Mouse (Mus musculus) embryonic facial prominence, embryonic 13.5 days (tissue): ENCODE data around the gene Spata32. TPM values are rescaled to one million over a fixed set of nuclear protein-coding genes. Genes with fewer than 3 reads are reported as not detected.
A peak's percentile ranks its signal among the peaks of the same experiment; 100 is the strongest.

Source experiments
- ATAC-seq: fragments of 200-750 bp; cut with Nextera tagmentation; 2 replicates; pipeline ENCODE4 v1.8.0; 2017; ENCODE audit warnings: low read depth; ENCODE audit not compliant: insufficient number of reproducible peaks, insufficient read depth, low FRiP score, low TSS enrichment
- H3K27ac ChIP-seq: fragments of 300-500 bp; sonication (generic); 2 replicates; pipeline ENCODE4 v1.5.1; 2015; ENCODE audit warnings: moderate library complexity, mild to moderate bottlenecking, inconsistent platforms
- H3K27me3 ChIP-seq: fragments of 300-500 bp; sonication (generic); 2 replicates; pipeline ENCODE4 v1.6.1; 2015; ENCODE audit warnings: mild to moderate bottlenecking, inconsistent platforms
- H3K36me3 ChIP-seq: fragments of 300-500 bp; sonication (generic); 2 replicates; pipeline ENCODE4 v1.6.1; 2015; ENCODE audit warnings: mild to moderate bottlenecking, inconsistent platforms
- H3K4me1 ChIP-seq: fragments of 300-500 bp; sonication (generic); 2 replicates; pipeline ENCODE4 v1.6.1; 2015; ENCODE audit warnings: inconsistent platforms
- H3K4me2 ChIP-seq: fragments of 300-500 bp; sonication (generic); 2 replicates; pipeline ENCODE4 v1.6.1; 2015; ENCODE audit warnings: moderate library complexity, mild to moderate bottlenecking, inconsistent platforms
- H3K4me3 ChIP-seq: fragments of 300-500 bp; sonication (generic); 2 replicates; pipeline ENCODE4 v1.5.1; 2015; ENCODE audit warnings: mild to moderate bottlenecking, inconsistent platforms
- H3K9ac ChIP-seq: fragments of 300-500 bp; sonication (generic); 2 replicates; pipeline ENCODE4 v1.6.1; 2015; ENCODE audit warnings: mild to moderate bottlenecking, inconsistent platforms
- H3K9me3 ChIP-seq: fragments of 300-500 bp; sonication (generic); 2 replicates; pipeline ENCODE4 v1.6.1; 2016; ENCODE audit warnings: inconsistent platforms
- WGBS: fragments of 180-500 bp; shearing (Covaris S2); methylation state at CpG from one replicate; pipeline ENCODE4 v1.1.7; 2015; ENCODE audit warnings: mixed read lengths; 5-methylcytosine and 5-hydroxymethylcytosine counted together
- polyA plus RNA-seq: library from polyadenylated mRNA; unstranded; fragments of >200 nt; fragmentation: Nextera tagmentation; extraction: Ambion mirVana; gene quantifications from 2 replicates; pipeline ENCODE4 v1.2.1, GENCODE M21; 2015

Spata32 gene
- not detected in 2 replicates for polyA plus RNA-seq

DNA sequence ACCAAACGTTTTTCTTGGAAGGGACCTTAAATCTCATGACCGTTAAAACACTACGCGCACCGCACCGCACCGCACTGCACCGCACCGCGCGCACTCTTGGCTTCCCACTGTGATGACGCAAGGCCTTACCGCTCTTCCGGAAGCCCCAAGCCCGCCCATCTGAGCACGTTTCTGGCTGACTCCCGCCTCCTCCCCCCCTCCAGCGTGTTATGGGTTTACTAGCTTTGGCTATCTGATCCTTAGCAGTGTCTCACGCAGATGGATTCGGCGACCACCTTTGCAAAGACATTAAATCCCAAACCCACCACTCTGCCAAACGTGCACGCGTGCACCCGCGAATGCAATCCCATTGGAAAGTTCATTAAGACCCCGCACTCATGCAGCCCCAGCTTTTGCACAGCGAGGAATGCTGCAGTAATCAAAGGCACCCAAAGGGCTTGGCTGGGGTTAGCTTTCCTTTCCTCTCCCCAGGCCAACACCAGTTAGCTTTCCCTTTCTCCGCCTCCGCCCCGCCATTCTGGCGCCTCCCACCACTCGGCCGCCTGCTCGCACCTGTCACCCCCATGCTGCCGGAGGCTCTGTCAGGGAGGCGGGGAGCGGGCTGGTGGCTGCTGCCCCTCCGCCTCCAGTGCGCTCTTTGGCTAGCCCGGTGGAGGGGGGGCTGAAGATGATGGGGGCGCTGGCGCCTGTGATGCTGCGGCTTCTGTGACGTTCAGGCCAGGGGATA lies at the start of gene Spata32:
Spata32 (minus strand) TSS at position 643 of the 727 bp plus-strand sequence.
- Histone ChIP-seq H3K27me3 (peaks cover 14% of the 10 kb centered on the region), H3K9ac (peak within 1 kb of the TSS; percentile 61), H3K4me2 (peak within 1 kb of the TSS; percentile 99), H3K4me3 (peak within 1 kb of the TSS; percentile 43), H3K27ac (no peak within 1 kb of the TSS), H3K36me3 (peaks cover 30% of the 10 kb centered on the region), H3K4me1 (peaks cover 8% of the 10 kb centered on the region), H3K9me3 (no peaks in the 10 kb centered on the region)
- under 1% methylated on average over 45 of the region's 45 CpGs for WGBS
- peak; percentile 52; the same call in 1 of the 2 replicates for ATAC-seq

DNA sequence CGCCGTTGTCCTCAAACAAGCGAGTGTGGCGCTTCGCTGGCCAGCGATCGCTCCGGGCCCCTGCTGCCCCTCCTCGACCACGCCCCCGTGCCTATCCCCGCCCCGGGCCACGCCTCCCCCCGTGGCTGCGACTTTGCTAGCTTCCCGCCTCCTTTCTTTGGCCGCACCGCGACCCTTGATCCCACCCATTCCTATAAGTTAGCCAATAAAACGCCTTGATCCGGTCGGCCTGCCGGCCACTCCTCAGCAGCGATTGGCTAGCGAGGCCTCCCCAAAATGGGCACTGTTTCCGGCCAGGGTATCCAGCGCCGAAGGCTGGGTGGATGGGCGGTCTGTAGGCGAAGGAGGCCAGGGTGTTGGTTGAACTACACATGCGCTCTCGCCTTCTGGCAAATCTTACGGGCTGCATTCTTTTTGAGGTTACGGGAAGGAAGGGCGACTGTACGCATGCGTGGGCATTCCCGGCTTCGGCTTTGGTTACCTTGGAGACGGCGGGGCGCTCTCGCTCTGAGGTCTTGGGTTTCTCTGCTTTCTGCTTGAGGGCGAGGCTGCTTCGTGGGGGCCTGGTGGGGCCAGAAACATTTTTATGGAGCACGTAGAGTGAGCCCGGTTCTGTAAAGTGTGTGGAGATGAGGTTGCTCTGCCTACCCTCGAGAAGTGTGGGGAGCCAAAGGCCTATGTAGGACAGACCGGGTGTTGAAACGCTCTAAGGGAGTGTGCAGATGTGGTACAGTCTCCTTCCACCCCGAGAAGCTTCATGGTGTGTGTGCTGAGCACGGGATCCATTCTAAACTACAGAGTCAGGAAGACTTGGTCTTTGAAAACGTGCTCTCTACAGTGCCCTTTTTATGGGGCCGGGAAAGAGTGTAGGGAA lies 49.4 kb upstream of the Spata32 start, which contains the start of gene Map3k14:
Map3k14 (minus strand) TSS at position 127 of the 874 bp plus-strand sequence.
- Histone ChIP-seq H3K36me3 (no peaks in the 10 kb centered on the region), H3K27ac (peak within 1 kb of the TSS; percentile 95), H3K9ac (peak within 1 kb of the TSS; percentile 82), H3K9me3 (no peaks in the 10 kb centered on the region), H3K4me2 (peak within 1 kb of the TSS; percentile 82), H3K27me3 (no peaks in the 10 kb centered on the region), H3K4me1 (peaks cover 61% of the 10 kb centered on the region), H3K4me3 (peak within 1 kb of the TSS; percentile 75)
- WGBS = under 1% methylated on average over 55 of the region's 55 CpGs
- ATAC-seq = peak; percentile 99

DNA sequence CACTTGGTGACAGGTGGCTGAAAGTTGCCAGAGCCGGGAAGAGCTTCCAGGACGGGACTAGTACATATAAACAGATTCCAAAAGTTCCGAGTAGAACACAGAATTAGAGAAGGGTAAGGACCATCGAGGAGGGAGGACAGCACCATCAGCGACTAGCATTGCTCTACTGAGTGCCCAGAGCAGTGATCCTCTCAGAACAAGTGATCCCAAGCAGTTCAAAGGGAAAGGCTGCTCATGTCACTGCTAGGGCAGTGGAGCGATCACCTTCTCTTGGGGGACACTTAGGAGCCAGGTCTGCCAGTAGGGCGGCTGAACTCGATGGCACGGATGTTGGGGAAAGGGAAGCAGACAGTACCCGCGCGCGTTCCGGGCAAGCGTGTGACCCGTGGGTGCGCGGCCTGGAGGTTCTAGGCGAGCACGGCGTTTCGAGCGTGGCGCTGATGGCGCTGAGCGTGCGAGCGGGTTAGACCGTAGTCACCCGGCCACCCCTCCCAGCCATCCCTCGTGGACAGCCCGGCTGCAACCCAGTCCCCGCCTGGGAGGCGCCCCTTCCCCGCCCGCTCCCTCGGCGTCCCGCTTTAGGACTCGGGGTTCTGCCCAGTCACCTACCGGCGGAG lies 48.6 kb upstream of the Spata32 start:
- 1% methylated on average over 42 of the region's 42 CpGs for WGBS
- peak overlapping the region; percentile 75 for H3K4me3 ChIP-seq
- no peaks in the 10 kb centered on the region for H3K27me3 ChIP-seq
- H3K4me2 ChIP-seq = peak overlapping the region; percentile 82
- H3K4me1 ChIP-seq = peaks cover 60% of the 10 kb centered on the region
- peak overlapping the region; percentile 82 for H3K9ac ChIP-seq
- peak overlapping the region; percentile 82 for H3K27ac ChIP-seq
- no peaks in the 10 kb centered on the region for H3K36me3 ChIP-seq
- no peak; the same call in 1 of the 2 replicates for ATAC-seq
- H3K9me3 ChIP-seq = no peaks in the 10 kb centered on the region

DNA sequence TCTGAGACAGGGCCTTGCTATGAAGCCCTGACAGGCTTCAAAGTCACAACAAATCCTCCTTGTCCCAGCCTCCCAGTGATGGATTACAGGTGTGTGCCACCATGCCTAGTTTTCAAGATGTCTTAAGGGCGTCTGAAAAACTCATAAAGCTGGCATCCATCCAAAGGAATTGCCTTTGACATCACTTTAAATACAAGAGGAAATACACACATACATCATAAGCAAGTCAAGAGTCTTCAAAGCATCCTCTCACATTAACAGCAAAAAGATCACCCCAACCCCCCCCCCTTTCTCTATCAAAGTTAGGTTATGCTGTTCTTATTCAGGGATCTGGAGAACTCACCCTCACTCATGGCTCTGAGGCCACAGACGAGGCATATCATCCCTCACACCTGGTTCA lies 47.6 kb upstream of the Spata32 start:
- Histone ChIP-seq H3K4me3 (peak overlapping the region; percentile 75), H3K4me2 (peak overlapping the region; percentile 82), H3K9me3 (no peaks in the 10 kb centered on the region), H3K9ac (0 out of 2 replicates have a peak overlapping the region, but pooled peaks have one; percentile 12), H3K4me1 (peaks cover 59% of the 10 kb centered on the region), H3K27ac (no peak overlapping the region), H3K36me3 (no peaks in the 10 kb centered on the region), H3K27me3 (no peaks in the 10 kb centered on the region)
- 22% methylated on average over 2 of the region's 2 CpGs for WGBS
- ATAC-seq = no peak

DNA sequence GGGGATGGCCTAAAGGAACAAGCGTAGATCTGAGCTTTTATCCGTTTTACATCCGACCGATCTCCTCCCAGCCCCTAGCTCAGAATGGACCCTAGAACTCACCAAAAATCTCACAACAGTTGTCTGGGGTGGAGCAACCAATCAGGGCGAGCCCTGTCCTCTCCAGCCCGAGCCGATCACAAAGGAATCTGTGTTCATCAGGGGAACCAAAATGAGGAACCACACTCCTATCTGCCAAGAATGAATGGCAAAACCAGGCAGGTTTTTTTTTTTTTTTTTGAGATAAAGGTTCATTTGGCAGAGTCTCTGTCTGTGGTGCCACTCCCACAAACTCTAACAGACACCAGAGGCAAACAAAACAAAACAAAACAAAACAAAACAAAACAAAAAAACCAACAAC lies 47.0 kb upstream of the Spata32 start:
- no peaks in the 10 kb centered on the region for H3K36me3 ChIP-seq
- peaks cover 61% of the 10 kb centered on the region for H3K4me1 ChIP-seq
- no peaks in the 10 kb centered on the region for H3K9me3 ChIP-seq
- 40% methylated on average over 7 of the region's 7 CpGs for WGBS
- H3K9ac ChIP-seq = no peak overlapping the region
- ATAC-seq = no peak
- no peak overlapping the region for H3K4me3 ChIP-seq
- peak overlapping the region; percentile 82 for H3K4me2 ChIP-seq
- H3K27ac ChIP-seq = no peak overlapping the region
- H3K27me3 ChIP-seq = no peaks in the 10 kb centered on the region

DNA sequence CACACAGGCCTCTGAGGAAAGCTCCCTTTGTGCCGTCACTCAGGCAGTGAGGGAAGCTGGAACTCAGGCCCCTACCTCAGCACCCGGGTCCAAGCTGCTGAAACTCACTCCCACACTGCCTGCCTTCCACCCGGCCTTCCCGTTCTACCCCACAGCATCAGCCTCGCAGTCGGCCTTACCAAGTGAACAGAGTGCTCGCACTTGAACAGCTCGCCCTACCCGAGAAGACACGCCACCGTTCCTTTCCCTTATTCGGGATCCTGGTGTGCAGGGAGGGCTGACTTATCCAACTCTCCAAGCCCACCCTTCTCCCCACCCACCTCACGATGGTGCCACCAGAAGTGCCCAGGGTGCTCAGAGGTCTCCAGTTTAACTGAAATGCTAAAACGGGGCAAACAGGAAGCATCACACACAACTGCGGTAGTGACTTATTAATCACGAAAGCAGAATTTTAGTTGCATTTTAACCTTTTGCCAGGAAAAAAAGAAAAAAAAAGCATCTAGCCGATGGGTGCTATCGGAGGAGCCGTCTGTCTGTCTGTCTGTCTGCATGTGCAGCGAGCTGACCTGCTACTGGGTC lies 46.3 kb upstream of the Spata32 start:
- H3K27ac ChIP-seq = no peak overlapping the region
- 81% methylated on average over 20 of the region's 20 CpGs for WGBS
- no peak overlapping the region for H3K4me2 ChIP-seq
- peak overlapping the region; percentile 49; the same call in 1 of the 2 replicates for H3K9ac ChIP-seq
- H3K4me3 ChIP-seq = no peak overlapping the region
- no peaks in the 10 kb centered on the region for H3K27me3 ChIP-seq
- ATAC-seq = no peak
- no peaks in the 10 kb centered on the region for H3K36me3 ChIP-seq
- no peaks in the 10 kb centered on the region for H3K9me3 ChIP-seq
- peaks cover 61% of the 10 kb centered on the region for H3K4me1 ChIP-seq

DNA sequence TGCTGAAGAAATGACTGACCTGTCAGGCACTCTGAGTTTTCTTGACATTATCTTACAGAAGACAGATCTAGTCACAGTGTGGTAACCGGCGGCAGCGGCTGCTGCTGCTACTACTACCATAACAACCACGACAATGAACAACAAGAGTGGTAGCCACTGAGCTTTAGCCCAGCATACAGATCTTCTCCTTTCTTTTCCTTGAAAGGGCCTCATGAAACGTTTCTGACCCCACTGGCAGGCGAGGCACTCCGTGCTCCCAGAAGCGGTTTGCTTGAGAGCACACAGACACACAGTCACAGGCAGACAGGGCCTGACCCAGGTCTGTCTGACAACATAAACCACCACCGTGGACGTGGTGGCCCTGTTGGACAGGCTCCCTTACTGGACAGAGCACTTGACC lies 45.3 kb upstream of the Spata32 start:
- Histone ChIP-seq H3K9ac (peak overlapping the region; percentile 40; the same call in 1 of the 2 replicates), H3K4me1 (peaks cover 60% of the 10 kb centered on the region), H3K27ac (no peak overlapping the region), H3K36me3 (no peaks in the 10 kb centered on the region), H3K9me3 (no peaks in the 10 kb centered on the region), H3K27me3 (no peaks in the 10 kb centered on the region), H3K4me2 (no peak overlapping the region), H3K4me3 (no peak overlapping the region)
- no peak for ATAC-seq
- WGBS = 64% methylated on average over 10 of the region's 10 CpGs

DNA sequence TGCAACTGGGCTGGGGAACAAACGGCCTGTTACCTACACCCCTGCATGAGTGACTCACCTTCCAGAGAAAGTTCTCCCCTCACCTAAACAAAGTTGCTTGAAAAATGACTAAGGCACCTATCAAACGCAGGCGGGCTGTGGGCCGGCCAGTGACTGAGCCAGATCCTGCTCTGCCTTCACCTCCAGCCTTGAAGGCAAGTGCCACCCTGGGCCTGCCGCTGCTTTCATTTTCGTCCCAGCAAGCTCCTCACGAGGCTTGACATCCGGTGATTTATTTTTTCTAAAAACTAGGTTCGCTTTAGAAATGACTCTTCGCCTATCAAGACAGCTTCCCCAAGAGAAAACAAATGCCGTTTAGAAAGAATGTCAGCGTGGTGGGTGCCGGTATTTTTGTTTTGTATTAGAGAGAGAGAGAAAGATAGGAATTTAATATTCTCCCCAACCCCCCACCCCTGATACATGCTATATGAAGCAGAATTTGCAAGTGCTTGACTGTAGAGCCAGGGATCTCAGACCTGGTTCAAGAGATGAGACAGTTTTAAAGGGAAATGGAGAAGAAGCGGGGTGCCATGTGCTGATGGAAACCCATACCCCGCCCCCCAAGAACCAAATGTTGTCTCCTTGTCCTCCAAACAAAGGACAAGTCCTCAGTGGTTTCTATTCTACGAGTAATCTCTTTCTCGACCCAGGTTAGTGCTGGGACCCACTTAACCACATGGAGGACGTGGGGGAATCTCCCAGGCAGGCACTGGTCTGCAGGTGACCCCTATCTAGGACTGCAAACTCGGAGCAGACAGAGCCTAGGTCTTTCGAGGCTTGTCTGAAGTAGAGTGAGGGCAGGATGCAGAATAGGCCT lies 44.4 kb upstream of the Spata32 start:
- no peaks in the 10 kb centered on the region for H3K9me3 ChIP-seq
- H3K9ac ChIP-seq = no peak overlapping the region
- no peaks in the 10 kb centered on the region for H3K36me3 ChIP-seq
- WGBS = 66% methylated on average over 20 of the region's 20 CpGs
- H3K4me1 ChIP-seq = peaks cover 52% of the 10 kb centered on the region
- H3K27ac ChIP-seq = no peak overlapping the region
- H3K4me3 ChIP-seq = no peak overlapping the region
- ATAC-seq = no peak
- H3K27me3 ChIP-seq = no peaks in the 10 kb centered on the region
- no peak overlapping the region for H3K4me2 ChIP-seq

DNA sequence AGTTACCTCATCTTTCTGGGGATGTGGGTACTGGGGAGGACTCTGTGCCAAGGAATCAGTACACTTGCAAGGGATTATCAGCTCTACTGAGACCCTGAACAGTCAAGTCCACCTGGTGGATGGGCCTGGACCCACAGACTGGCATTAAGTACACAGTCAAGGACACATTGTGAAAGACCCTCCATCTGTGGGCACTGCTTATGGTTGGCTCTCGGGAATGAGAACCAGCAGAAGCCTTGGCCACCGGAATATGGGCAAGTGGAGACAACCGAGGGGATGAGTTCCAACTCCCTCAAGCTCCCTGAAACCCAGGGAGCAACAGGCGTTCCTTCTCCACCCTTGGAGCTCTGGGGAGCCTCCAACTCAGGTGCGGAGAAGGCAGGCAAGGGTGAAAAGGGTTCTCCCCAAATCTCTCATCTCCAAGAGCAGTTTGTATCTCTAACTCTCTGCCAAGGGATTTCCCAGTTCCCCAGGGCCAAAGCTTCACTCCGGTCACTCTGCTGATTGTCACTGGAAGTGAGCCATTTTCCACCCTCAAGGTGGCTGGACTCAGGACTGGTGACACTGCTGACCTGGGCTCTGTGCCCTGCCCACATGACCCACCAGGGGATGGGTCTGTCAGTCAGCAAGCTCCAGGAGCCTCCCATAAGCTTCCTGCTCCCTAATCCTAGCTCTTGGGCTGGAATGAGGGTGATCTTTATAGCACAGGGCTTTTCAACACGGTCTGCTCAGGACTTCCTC lies 43.6 kb upstream of the Spata32 start:
- Histone ChIP-seq H3K9ac (no peak overlapping the region), H3K27ac (no peak overlapping the region), H3K4me1 (peaks cover 52% of the 10 kb centered on the region), H3K36me3 (no peaks in the 10 kb centered on the region), H3K27me3 (no peaks in the 10 kb centered on the region), H3K9me3 (no peaks in the 10 kb centered on the region), H3K4me3 (no peak overlapping the region), H3K4me2 (no peak overlapping the region)
- 83% methylated on average over 7 of the region's 7 CpGs for WGBS
- no peak for ATAC-seq
